Mouse (Mus musculus): Measurements from ENCODE around the gene Gm3591.
"Not testable (repeated sequence)": the region's sequence is repeated elsewhere in the genome, so short reads cannot be mapped to it uniquely, and the experiment has no call there.

The Gm3591 gene

DNA sequence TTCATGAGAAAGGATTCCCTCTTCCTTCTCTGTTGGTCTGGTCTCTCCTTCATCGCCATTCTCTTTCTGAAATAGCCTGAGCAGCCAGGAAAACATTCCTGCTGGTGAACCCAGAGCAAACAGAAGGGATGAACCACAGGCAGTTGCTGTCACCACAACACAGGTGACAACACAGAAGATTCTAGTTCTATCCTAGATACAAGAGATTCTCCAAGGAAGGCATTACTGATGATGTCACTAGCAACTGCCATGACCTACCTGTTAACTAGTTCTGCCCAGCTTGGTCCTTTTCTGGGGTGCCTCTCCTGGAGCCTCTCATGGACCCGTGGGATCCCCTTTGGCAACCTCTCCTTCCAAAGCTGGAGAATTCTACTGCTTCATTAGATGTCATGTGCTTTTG is at the start of gene Gm3591:
TSS of gene Gm3591 (minus strand) at position 101 of the 400 bp plus-strand sequence.
- not testable (repeated sequence) for DNase-seq (ENCODE audit: low spot score in 2 of 2)

DNA sequence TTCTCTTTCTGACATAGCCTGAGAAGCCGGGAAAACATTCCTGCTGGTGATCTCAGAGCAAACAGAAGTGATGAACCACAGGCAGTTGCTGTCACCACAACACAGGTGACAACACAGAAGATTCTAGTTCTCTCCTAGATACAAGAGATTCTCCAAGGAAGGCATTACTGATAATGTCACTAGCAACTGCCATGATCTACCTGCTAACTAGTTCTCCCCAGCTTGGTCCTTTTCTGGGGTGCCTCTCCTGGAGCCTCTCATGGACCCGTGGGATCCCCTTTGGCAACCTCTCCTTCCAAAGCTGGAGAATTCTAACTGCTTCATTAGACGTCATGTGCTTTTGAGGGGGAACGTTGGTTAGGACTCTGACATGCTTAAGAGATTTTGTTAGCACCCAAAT is 32.2 kb upstream of the Gm3591 start, which contains the start of gene Gm3594:
TSS of gene Gm3594 (minus strand) at position 101 of the 400 bp plus-strand sequence.
- DNase-seq (ENCODE audit: low spot score in 2 of 2), result not testable (repeated sequence)

DNA sequence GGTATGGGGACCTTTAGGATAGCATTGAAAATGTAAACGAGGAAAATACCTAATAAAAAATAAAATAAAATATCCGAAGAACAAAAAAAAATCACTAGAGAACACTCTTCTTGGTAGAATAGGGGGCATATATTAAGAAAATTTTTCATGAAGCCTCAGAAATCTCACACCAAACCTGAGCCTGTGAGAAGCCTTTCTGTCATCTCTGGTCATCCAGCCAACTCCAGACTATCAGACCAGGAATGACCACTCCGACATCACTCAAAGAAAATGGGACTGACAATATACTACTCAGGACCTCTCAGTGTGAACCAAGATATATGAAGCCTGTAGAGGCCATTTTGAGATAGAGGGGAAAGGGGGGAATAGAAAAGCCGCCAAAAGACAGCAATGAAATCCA is 28.5 kb upstream of the Gm3591 start:
- DNase-seq (ENCODE audit: low spot score in 2 of 2), result not testable (repeated sequence)

DNA sequence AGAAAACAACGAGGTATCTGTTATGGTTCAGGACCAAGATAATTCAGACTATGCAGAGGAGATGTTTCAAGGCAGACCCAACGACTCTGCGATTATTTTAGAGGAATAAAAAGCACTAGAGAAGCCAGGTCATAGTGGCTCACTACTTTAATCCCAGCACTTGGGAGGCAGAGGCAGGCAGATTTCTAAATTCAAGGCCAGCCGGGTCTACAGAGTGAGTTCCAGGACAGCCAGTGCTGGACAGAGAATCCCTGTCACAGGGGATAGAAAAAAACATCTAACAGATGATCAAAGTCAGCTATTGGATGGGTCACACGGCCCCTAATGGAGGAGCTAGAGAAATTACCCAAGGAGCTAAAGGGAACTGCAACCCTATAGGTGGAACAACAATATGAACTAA is 27.9 kb upstream of the Gm3591 start:
- DNase-seq (ENCODE audit: low spot score in 2 of 2), result not testable (repeated sequence)

DNA sequence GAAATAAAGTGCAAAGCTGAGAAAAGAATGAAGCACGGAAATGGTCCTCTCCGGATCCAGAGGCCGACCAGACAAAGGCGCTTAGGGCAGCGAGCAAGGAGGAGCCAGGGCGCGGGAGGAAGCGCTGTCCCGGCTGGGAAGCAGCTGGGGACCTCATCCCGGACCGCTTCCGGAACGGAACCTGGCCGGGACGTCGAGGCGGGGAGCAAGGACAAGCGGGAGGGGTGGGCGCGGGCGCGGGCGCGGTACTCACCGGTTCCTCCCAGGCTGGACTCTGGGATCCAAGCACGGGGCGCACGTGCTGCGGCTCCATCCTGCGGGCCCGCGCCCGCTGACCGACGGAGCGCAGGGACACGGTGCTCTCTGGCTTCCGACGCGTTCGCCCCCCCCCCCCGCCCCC is 14.5 kb upstream of the Gm3591 start:
- DNase-seq (ENCODE audit: low spot score in 2 of 2), result peak in 1 of 2 experiments; percentile 20

DNA sequence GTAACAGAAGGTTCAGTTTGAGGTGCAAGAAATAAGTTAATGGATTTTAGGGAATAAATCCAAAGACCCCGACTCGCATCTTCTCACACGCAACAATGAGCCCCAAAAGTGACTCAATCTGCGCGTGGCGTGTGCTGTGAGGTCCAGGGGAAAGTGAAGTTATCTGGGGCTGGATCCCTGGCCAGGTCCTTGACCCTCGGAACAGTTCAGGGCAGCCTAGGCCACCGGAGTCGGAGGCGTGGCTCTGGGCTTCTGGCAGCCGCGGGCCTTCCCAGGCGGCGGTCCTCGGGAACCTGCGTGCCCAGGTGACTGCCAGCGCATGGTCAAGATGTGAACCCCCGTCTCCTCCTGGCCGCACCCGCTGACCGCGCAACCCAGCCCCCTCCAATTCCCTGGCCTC is 14.1 kb upstream of the Gm3591 start:
- DNase-seq (ENCODE audit: low spot score in 2 of 2), result not testable (repeated sequence)

DNA sequence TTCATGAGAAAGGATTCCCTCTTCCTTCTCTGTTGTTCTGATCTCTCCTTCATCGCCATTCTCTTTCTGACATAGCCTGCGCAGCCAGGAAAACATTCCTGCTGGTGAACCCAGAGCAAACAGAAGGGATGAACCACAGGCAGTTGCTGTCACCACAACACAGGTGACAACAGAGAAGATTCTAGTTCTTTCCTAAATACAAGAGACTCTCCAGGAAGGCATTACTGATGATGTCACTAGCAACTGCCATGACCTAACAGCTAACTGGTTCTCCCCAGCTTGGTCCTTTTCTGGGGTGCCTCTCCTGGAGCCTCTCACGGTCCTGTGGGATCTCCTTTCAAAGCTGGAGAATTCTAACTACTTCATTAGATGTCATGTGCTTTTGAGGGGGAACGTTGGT is 22.1 kb downstream of the Gm3591 start, which contains the start of gene Gm16440:
TSS of gene Gm16440 (minus strand) at position 101 of the 400 bp plus-strand sequence.
- not testable (repeated sequence) for DNase-seq (ENCODE audit: low spot score in 2 of 2)

Data from urinary bladder, adult 18-20 months (tissue).